Mouse (Mus musculus): ENCODE data around the gene Mllt10.
"Not testable (repeated sequence)": the region's sequence is repeated elsewhere in the genome, so short reads cannot be mapped to it uniquely, and the experiment has no call there.

The Mllt10 gene

DNA sequence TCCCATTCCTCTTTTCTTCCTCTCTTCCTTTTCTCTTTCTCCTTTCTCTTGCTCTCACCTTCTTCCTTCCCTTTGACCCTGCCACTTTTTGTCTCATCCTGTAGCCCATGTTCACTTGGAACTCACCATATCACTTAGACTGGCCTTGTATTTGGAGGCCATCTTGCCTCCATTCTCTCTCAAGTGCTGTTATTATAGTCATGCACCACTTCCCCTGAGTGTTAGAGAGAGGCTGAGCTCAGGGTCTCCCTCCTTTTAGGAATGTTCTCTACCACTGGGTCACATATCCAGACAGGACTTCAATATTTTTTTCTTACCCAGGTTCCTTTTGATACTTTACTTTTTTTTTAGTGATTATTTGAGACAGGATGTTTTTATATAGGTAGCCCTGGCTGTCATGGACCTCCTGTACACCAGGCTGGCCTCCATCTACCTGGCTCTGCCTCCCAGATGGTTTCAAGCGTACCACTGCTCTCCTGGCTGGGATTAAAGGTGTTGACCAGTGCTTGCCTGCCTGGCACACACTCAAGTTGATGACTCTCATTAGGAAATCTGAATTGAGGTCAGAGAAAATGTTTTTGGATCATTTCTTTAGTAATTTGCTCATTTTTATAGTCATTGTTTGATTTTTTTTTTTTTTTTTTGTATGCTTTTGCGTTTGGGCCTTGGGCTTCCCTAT, 25.3 kb downstream of the Mllt10 start:
- no peak for DNase-seq (ENCODE audit: extremely low spot score)

DNA sequence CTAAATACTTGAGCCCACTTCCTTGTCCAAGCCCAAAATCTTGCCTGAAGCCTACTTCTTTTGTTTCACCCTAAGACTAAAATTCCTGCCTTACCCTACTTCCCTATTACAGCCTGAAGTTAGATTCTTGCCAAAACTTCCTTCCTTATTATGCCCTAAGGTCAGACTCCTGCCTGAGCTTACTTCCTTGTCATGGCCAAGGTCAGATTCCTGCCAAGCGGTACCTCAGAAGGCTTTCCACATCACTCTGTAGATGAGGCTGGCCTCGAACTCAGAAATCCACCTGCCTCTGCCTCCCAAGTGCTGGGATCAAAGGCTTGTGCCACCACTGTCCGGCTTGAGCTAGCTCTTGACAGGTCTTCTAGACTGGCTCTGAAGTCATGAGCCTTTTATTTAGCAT, 32.7 kb downstream of the Mllt10 start:
- DNase-seq (ENCODE audit: extremely low spot score) = not testable (repeated sequence)

DNA sequence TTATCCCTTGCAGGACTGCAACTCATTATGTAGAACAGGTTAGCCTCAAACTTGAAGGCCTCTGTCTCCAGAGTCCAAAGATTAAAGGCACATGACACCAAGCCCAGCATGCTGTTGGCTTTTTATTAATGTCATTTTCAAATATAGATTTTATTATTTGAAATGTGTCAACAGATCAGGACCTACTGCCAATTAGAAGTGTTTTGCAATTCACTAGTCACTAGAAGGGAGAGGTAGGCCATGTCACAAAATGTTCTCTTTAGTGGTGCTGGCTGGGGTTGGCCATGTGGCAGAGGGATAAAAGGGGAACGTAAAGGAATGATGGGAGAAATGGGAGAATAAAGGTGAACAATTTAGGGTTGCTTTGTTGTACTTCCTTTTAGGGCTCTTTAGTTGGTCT, 38.8 kb downstream of the Mllt10 start:
- DNase-seq (ENCODE audit: extremely low spot score) = no peak

GRCm38 (mm10) chr2:18094319-18094718, 39.3 kb downstream of the Mllt10 start:
- DNase-seq (ENCODE audit: extremely low spot score) = no peak

DNA sequence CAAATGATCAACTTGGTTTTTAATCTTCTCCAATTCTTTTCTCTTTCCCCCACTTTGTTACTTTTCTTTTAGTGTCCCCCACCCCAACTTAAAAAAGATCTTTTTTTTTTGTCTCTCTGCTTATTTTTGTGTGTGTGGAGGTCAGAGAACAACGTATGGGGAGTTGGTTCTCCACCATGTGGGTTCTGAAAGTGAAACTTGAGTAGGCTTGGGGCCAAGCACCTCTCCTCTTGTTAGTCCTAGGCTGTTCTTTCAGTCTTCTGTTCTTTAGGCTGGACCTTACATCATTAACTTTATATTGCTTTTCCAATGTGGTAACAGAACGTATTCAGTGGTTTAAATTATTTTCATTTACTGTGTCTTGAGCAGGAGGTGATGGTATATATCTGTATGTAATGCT, 40.8 kb downstream of the Mllt10 start:
- no peak for DNase-seq (ENCODE audit: extremely low spot score)

- no peak for DNase-seq (ENCODE audit: extremely low spot score)
Measured at GRCm38 (mm10) chr2:18100914-18101313, 45.9 kb downstream of the Mllt10 start.

- no peak for DNase-seq (ENCODE audit: extremely low spot score)
Measured at GRCm38 (mm10) chr2:18107561-18107960, 52.5 kb downstream of the Mllt10 start.

- DNase-seq (ENCODE audit: extremely low spot score) = no peak
Measured at GRCm38 (mm10) chr2:18108214-18108613, 53.2 kb downstream of the Mllt10 start.

DNA sequence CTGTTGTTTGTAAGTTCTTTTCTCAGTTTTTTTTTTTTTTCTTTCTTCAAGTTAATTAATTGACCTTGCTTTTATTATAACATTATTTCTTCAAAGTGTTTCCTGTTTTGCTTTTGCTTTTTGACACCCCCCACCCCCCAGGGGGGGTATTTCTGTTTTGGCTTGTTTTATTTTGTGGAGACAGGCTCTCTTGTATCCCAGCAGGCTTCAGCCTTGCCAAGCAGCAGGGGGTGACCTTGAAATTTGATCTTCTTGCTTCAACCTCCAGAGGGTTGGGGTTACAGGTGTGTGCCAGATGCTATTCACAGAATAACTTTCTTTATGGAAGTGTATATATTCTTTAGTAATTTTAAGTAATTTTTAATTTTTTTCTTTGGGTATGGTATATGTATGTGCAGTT, 56.4 kb downstream of the Mllt10 start:
- DNase-seq (ENCODE audit: extremely low spot score) = peak; percentile 9

GRCm38 (mm10) chr2:18116432-18116831, 61.4 kb downstream of the Mllt10 start:
- no peak for DNase-seq (ENCODE audit: extremely low spot score)

DNA sequence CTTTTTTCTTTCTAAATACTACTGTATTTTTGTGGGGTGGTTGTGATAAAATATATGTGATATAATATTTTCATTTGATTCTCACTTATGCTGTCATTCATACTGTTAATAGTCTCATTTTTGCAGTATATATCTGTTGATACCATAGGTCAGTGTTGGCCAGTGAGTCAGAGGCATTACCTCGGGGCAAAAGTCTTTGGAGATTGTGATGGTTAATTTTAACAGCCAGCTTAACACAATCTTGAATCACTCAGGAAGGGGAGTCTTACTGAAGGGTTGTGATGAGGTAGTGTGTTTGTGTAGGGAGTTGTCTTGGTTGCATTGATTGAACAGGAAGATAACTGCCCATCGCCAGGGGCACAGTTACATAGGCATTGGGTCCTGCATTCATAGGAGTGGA, 83.1 kb downstream of the Mllt10 start:
- no peak for DNase-seq (ENCODE audit: extremely low spot score)

DNA sequence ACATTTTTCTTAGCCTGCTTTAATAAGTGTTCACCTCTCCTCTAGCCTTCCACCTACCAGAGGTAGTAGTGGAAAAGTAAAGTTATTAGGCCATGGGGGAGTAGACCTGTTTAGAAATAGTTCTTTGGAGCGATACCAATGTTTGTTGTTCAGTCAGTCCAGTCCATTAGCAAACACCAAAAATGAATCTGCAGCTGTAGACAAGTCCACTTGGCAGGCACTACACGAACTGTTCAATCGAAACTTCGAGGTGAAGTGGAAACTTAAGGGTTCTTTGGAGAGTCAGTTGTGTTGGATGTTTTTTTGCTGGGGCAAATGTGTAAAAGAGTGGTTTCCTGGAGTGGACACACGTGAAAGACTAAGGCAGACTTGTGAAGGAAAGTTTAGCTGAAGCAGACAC, 84.6 kb downstream of the Mllt10 start:
- DNase-seq (ENCODE audit: extremely low spot score) = no peak

DNA sequence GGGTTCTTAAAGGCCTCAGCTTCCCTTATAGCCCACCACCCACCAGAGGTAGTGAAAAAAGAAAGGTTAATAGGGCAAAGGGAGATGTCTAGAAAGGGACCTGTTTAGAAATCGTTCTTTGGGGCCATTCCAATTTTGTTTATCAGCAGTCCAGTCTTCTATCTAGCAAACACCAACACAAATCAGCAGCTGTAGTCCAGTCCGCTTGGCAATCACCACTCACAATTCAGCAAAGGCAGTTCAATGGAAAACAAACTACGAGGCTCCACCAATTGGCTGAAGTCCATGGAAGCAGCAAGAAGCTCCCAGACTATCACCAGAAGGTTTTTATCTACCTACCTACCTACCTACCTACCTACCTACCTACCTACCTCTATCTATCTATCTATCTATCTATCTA, 101.1 kb downstream of the Mllt10 start:
- DNase-seq (ENCODE audit: extremely low spot score) = no peak

DNA sequence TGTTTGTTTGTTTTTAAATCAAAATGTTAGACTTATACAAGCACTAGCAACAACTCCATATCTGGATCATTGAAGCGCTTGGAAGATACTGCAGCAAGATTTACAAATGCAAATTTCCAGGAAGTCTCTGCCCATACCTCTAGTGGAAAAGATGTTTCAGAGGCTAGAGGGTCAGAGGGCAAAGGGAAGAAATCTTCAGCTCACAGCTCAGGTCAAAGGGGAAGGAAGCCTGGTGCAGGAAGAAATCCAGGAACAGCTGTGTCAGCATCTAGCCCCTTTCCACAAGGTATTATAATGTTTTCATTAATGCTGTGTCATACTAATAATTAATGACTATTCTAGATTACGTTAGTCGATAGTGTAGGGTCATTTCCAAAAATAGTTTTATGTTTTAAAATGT, 104.4 kb downstream of the Mllt10 start:
- no peak for DNase-seq (ENCODE audit: extremely low spot score)

DNA sequence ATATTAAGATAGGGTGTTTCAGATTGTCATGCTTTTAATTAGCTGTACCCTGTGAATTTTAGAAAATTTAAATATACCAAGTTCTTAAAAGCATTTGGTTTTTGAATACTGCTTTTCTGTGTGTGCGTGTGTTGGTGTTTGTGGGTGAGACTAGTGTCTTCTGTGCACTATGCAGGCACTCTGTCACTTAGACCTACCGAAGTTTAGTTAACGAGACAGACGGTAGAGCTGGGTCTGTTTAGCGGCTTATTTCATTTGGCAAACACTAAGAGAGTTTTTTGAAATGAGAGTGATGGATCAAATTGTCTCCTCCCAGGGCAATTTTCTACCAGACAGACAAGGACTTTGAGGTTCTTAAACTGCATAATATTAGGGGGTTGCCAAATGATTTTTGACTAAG, 106.0 kb downstream of the Mllt10 start:
- no peak for DNase-seq (ENCODE audit: extremely low spot score)

- DNase-seq (ENCODE audit: extremely low spot score) = no peak
Measured at GRCm38 (mm10) chr2:18165511-18165910, 110.5 kb downstream of the Mllt10 start.

DNA sequence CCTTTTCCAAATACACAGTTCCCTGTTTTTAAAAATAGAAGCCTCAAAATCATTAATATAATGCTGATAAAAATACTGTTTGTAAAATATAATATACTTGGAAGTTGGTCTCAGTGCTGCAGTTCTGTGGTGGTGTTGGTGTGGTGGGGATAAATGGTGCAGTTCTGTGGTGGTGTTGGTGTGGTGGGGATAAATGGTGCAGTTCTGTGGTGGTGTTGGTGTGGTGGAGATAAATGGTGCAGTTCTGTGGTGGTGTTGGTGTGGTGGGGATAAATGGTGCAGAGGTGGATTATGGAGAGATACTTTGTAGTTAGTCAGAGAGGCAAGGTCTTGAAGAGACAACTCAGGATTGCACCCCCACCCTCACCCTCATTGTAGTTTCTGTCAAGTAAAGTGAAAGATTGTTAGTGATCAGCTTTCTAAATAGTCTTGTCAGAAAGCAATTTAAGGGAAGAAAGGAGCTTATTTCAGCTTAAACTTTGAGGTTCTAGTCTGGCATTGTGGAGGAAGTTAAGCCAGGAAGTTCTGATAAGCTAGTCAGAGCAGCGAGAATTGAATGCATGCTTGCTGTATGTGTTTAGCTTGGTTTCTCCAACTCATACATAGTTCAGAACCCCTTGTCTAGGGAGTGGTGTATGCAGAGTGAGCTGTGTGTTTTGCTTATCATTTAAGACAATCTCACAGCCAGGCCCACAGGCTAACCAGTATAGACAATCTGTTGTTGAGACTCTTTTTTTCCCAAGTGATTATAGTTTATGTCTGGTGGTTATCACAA, 114.3 kb downstream of the Mllt10 start:
- DNase-seq (ENCODE audit: extremely low spot score) = no peak

DNA sequence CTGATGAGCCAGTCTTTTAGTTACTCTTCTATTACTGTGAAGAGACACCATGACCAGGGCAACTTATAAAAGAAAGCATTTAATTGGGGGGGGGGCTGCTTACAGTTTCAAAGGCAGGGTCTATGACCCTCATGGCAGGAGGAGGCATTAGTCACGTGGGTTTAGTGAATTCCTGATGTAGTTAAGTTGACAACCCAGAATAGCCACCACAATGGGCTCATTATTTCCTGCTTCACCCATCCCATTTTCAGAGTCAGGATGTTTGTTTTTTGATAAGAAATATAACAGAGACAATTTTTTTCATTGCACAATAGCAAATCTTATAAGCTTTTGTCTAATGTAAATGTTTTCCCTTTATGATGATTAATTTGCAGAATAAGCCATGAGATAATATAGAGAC, 120.2 kb downstream of the Mllt10 start:
- DNase-seq (ENCODE audit: extremely low spot score) = no peak

DNA sequence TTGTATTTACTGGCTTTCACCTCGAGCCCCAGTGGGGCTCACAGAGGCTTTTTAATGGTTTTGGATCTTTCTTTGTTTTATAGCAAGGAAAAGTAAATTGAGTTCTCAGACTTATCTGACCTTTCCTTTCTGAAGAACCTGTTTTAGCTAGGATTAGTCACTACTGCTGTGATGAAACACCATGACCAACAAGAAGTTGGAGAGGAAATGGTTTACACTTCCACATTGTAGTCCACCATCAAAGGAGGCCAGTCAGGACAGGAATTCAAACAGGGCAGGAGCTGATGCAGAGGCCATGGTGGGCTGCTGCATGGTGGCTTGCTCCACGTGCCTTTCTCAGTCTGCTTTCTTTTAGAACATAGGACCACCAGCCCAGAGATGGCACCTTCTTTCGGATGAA, 121.2 kb downstream of the Mllt10 start:
- DNase-seq (ENCODE audit: extremely low spot score) = no peak

DNA sequence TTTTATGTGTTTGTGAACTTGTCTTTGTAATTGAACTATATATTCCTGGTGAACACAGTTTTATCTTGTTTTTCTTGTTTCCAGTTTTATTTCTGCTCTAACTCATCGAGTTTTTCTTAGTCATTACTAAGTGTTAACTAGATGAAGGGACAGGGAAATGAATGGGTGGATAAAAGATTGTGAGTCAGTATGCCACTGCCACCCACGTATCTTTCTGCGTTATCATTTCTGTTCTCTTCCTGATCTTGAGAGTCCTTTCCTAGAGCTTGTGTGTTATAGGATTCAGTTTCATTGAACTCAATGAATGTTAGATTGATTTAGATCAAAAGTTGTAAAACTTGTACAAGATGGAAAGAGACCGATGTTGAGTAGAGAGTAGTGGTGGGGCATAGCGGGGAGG, 125.3 kb downstream of the Mllt10 start:
- DNase-seq (ENCODE audit: extremely low spot score) = no peak

DNA sequence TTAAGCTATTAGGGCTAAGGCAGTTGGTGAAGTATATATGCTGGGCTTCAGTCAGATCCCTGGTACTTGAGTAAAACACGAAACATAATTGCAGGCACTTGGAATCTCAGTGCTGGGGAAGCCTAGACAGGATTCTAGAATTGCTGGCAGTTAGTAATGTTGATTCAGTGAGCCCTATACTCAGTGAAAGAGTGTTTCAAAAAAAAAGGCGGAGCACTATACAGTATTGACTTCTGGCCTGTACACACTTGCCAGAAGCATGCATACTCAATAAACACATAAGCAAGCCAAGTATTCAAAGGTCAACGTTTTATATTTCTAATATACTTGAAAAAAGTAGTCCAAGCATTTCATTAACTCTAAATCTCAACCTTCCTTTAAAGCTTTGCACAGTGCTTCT, 126.6 kb downstream of the Mllt10 start:
- no peak for DNase-seq (ENCODE audit: extremely low spot score)

- DNase-seq (ENCODE audit: extremely low spot score) = no peak
Measured at GRCm38 (mm10) chr2:18183079-18183478, 128.0 kb downstream of the Mllt10 start.

DNA sequence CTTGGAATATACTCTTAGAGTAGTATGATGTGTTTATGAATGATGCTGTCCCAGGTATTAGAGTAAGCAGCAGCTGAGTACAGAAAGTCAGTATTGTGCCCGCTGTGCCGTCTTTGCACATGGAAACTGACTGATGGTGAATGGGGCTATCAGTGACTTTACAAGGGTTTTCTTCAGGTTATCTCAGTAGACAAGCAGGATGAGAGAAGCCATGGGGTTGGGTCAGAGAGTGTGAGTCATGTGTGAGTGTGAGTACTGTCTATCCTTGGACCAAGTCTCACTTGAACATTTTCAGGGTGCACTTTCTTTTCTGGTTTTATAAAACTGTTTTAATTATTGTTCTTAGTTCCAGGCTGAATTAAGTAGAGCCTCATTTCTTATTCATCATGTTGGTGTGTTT, 133.3 kb downstream of the Mllt10 start:
- DNase-seq (ENCODE audit: extremely low spot score) = no peak

DNA sequence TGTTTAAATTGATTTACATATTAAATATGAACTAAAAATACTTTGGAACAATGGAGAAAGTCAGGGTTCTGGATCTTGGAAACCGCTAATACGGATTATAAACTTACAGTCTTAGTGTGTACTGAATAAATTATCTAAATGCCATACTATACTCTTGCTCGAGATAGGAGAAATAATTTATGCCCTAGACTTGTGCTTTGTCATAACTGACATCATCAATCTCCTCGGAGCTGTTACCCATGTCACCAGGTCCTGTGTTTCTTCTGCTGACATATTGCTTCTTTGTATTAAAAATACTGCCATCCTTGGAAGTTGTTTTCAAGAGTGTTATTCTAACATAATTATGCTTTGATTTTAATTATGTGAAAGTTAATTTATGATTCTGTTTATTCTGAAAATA, 140.2 kb downstream of the Mllt10 start:
- no peak for DNase-seq (ENCODE audit: extremely low spot score)
